ENCODE assay signal across 9 mouse cellular contexts in the genomic region with DNA sequence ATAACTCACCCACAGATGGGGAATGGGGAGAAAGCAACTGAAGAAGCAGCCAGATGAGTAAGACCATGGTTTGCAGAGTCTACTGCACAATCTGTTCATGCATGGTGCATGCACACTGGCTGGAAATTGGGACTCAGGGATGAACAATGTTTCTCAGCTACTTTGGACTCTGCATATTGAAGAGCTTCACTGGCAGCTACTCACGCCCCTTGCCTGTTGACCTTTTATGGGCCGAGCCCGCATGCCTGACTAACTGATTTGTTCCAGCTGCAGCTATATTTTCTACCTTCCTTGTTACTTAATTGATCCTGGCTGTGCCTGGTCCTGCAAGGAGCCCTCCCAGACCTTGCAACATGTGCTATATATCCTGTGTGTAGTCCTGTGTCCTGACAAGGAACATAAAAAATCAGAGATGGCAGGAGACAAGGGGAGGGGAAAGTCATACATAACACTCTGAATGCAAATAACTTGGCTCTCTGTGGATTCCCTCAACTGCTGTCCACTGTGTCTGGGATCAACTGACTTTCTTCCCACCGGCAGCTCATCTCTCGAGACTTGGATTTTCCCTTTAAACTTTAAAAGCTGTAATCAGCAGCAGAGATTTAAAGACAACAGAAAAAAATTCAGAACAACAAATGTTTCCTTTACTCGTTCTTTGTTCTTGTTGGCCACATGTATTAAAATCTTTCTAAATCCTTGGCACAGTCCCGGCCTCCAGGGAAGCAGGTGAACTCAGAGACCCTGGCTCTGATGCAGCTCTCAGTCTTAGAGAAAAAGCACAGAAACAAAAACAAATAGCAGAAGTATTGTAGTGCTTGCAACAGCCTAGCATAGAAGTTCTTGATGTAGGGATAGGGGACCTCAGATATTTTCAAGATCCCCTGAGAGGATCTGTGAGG.
DNase-seq lines count a peak whose midpoint lies in the region; ATAC-seq lines count a peak whose summit lies in the region.
"Had no signal": no experiment of that assay in that cellular context is flagged by ENCODE, and none has a peak within 500 bp of the region (broad histone marks: within the 10 kb centered on the region; RNA-seq: fewer than 3 reads in every experiment).

No protein-coding gene starts in this region.

- DNase-seq in kidney, postnatal 25 days, result no peak
- DNase-seq in cerebellum, postnatal 4 days (ENCODE audit: low spot score in 2 of 2), result no peak
- DNase-seq in layer of hippocampus, postnatal 25 days (ENCODE audit: extremely low spot score in 1 of 2, low spot score in 1 of 2), result no peak
- no peak for DNase-seq in heart, postnatal 14 days

- H3K4me2 ChIP-seq in kidney, embryonic 14.5 days (replicated peaks; ENCODE audit: low read depth, low read length), result no peak overlapping the region
- no peak overlapping the region for H3K4me2 ChIP-seq in embryonic facial prominence, embryonic 15.5 days (replicated peaks)
- no peak overlapping the region for H3K4me2 ChIP-seq in lung, embryonic 15.5 days
- no peak overlapping the region for H3K4me2 ChIP-seq in stomach, embryonic 14.5 days (replicated peaks; ENCODE audit: low read depth, low read length)
- H3K4me2 ChIP-seq: limb, embryonic 15.5 days had no signal

- H3K9me3 ChIP-seq in kidney, embryonic 14.5 days (ENCODE audit: control insufficient read depth, low read length), result peaks cover 4% of the 10 kb centered on the region; the same call in 1 of the 2 replicates
- H3K9me3 ChIP-seq in embryonic facial prominence, embryonic 15.5 days (replicated peaks), result no peaks in the 10 kb centered on the region
- no peaks in the 10 kb centered on the region for H3K9me3 ChIP-seq in lung, embryonic 15.5 days
- H3K9me3 ChIP-seq in stomach, embryonic 14.5 days (ENCODE audit: control insufficient read depth, low read depth, low read length), result no peaks in the 10 kb centered on the region
- H3K9me3 ChIP-seq: limb, embryonic 15.5 days had no signal

- no peak overlapping the region for H3K9ac ChIP-seq in kidney, embryonic 14.5 days (ENCODE audit: low read depth, low read length)
- H3K9ac ChIP-seq in embryonic facial prominence, embryonic 15.5 days, result no peak overlapping the region
- H3K9ac ChIP-seq in lung, embryonic 15.5 days, result no peak overlapping the region
- H3K9ac ChIP-seq in stomach, embryonic 14.5 days (replicated peaks; ENCODE audit: low read depth, low read length), result no peak overlapping the region
- H3K9ac ChIP-seq: limb, embryonic 15.5 days had no signal

- no peak overlapping the region for H3K4me3 ChIP-seq in kidney, embryonic 14.5 days (ENCODE audit: low read length)
- H3K4me3 ChIP-seq in embryonic facial prominence, embryonic 15.5 days (replicated peaks), result no peak overlapping the region
- H3K4me3 ChIP-seq in lung, embryonic 15.5 days, result no peak overlapping the region
- H3K4me3 ChIP-seq in stomach, embryonic 14.5 days (ENCODE audit: low read depth, low read length), result no peak overlapping the region
- H3K4me3 ChIP-seq: limb, embryonic 15.5 days had no signal

- peaks cover 14% of the 10 kb centered on the region; the same call in 1 of the 2 replicates for H3K4me1 ChIP-seq in kidney, embryonic 14.5 days (ENCODE audit: control insufficient read depth, insufficient read depth, low read length)
- H3K4me1 ChIP-seq in embryonic facial prominence, embryonic 15.5 days, result peaks cover 16% of the 10 kb centered on the region
- H3K4me1 ChIP-seq in lung, embryonic 15.5 days, result 0 out of 2 replicates have a peak, but pooled peaks cover 3% of the 10 kb centered on the region
- no peaks in the 10 kb centered on the region; the same call in 1 of the 2 replicates for H3K4me1 ChIP-seq in stomach, embryonic 14.5 days (ENCODE audit: control insufficient read depth, insufficient read depth, low read length)

- H3K27me3 ChIP-seq in kidney, embryonic 14.5 days (ENCODE audit: control insufficient read depth, insufficient read depth, low read length), result no peaks in the 10 kb centered on the region
- no peaks in the 10 kb centered on the region for H3K27me3 ChIP-seq in embryonic facial prominence, embryonic 15.5 days
- H3K27me3 ChIP-seq in lung, embryonic 15.5 days, result no peaks in the 10 kb centered on the region
- H3K27me3 ChIP-seq in stomach, embryonic 14.5 days (ENCODE audit: control insufficient read depth, insufficient read depth, low read length), result no peaks in the 10 kb centered on the region
- H3K27me3 ChIP-seq: limb, embryonic 15.5 days had no signal

- 29% methylated on average over 7 of the region's 7 CpGs for WGBS in kidney, embryonic 14.5 days
- WGBS in embryonic facial prominence, embryonic 15.5 days, result 25% methylated on average over 7 of the region's 7 CpGs
- 36% methylated on average over 7 of the region's 7 CpGs for WGBS in lung, embryonic 15.5 days
- 26% methylated on average over 7 of the region's 7 CpGs for WGBS in stomach, embryonic 14.5 days

- intact Hi-C loops in heart, postnatal 14 days (cut with DNase I), result no loop called here

- ATAC-seq in kidney, embryonic 14.5 days (ENCODE audit: low FRiP score, low TSS enrichment), result peak; percentile 95
- peak; percentile 78 for ATAC-seq in embryonic facial prominence, embryonic 15.5 days (ENCODE audit: insufficient number of reproducible peaks, low FRiP score, low TSS enrichment, low read depth)
- ATAC-seq in lung, embryonic 15.5 days (ENCODE audit: borderline replicate concordance, extremely low read depth, low FRiP score, low TSS enrichment), result peak; percentile 83; the same call in 1 of the 2 replicates
- ATAC-seq in stomach, embryonic 14.5 days (ENCODE audit: insufficient number of reproducible peaks, insufficient read depth, low FRiP score, low read depth), result peak; percentile 69; the same call in 1 of the 2 replicates

- H3K27ac ChIP-seq in kidney, embryonic 14.5 days (ENCODE audit: low read depth, low read length), result peak overlapping the region; percentile 60; the same call in 1 of the 2 replicates
- peak overlapping the region; percentile 63 for H3K27ac ChIP-seq in embryonic facial prominence, embryonic 15.5 days (replicated peaks)
- no peak overlapping the region for H3K27ac ChIP-seq in lung, embryonic 15.5 days
- peak overlapping the region; percentile 44; the same call in 1 of the 2 replicates for H3K27ac ChIP-seq in stomach, embryonic 14.5 days (ENCODE audit: low read length)
- H3K27ac ChIP-seq: limb, embryonic 15.5 days had no signal

- no peaks in the 10 kb centered on the region for H3K36me3 ChIP-seq in kidney, embryonic 14.5 days (ENCODE audit: control insufficient read depth, insufficient read depth, low read length)
- no peaks in the 10 kb centered on the region for H3K36me3 ChIP-seq in embryonic facial prominence, embryonic 15.5 days
- H3K36me3 ChIP-seq in lung, embryonic 15.5 days, result no peaks in the 10 kb centered on the region
- no peaks in the 10 kb centered on the region for H3K36me3 ChIP-seq in stomach, embryonic 14.5 days (ENCODE audit: control insufficient read depth, insufficient read depth, low read length)
- H3K36me3 ChIP-seq: limb, embryonic 15.5 days had no signal
